Mouse (Mus musculus): Measurements from ENCODE around the gene Grhpr. TPM values are rescaled to one million over a fixed set of nuclear protein-coding genes. Genes with fewer than 3 reads are reported as not detected.

Gene Grhpr
- total and polyA plus RNA-seq, 3 experiments: 27.3 to 76.4 TPM; not detected in 1

- no peak overlapping the region for H3K27ac ChIP-seq (ENCODE audit: control insufficient read depth, low read depth, low read length)
- no peaks in the 10 kb centered on the region; a peak in 1 of 4 replicates for H3K4me1 ChIP-seq (ENCODE audit: control insufficient read depth in 1 of 2, insufficient read depth in 2 of 2, low read length in 2 of 2)
- H3K9me3 ChIP-seq (replicated peaks; ENCODE audit: insufficient read depth, low read length): no peaks in the 10 kb centered on the region
- TF ChIP-seq TAL1 (IDR thresholded peaks at IDR 0.05; ENCODE audit: low read length) (no peak), ZC3H11A (IDR thresholded peaks at IDR 0.05; ENCODE audit: low read depth, low read length) (no peak), TBP (IDR thresholded peaks at IDR 0.05; ENCODE audit: low read depth, low read length) (no peak), MYB (IDR thresholded peaks at IDR 0.05; ENCODE audit: low read depth, low read length) (no peak), MAZ (IDR thresholded peaks at IDR 0.05; ENCODE audit: low read depth, low read length) (no peak), EP300 (IDR thresholded peaks at IDR 0.05; ENCODE audit: low read depth in 1 of 2, low read length in 2 of 2) (no peak), TCF12 (IDR thresholded peaks at IDR 0.05; ENCODE audit: low read depth, low read length) (no peak), ZMIZ1 (IDR thresholded peaks at IDR 0.05; ENCODE audit: low read depth, low read length) (no peak), JUND (IDR thresholded peaks at IDR 0.05; ENCODE audit: low read depth, low read length) (no peak), CTCF (IDR thresholded peaks at IDR 0.05 in 2 of 3, conservative IDR thresholded peaks at IDR 0.05 in 1 of 3; ENCODE audit: control insufficient read depth in 1 of 3, insufficient read depth in 1 of 3, low read depth in 2 of 3, low read length in 3 of 3, poor library complexity in 1 of 3, severe bottlenecking in 1 of 3) (no peak), E2F4 (IDR thresholded peaks at IDR 0.05; ENCODE audit: borderline replicate concordance, low read depth, low read length) (no peak)
- peaks cover 0 to 1% of the 10 kb centered on the region in 2 experiments; a peak in 2 of 4 replicates for H3K27me3 ChIP-seq (ENCODE audit: control insufficient read depth in 1 of 2, insufficient read depth in 2 of 2, low read length in 2 of 2)
- no peak overlapping the region for H3K4me3 ChIP-seq (ENCODE audit: control insufficient read depth in 1 of 2, insufficient read depth in 1 of 2, low read depth in 2 of 2, low read length in 2 of 2)
- H3K36me3 ChIP-seq (ENCODE audit: control insufficient read depth in 1 of 2, insufficient read depth in 2 of 2, low read length in 2 of 2): no peaks in the 10 kb centered on the region; a peak in 1 of 4 replicates
- H3K79me2 ChIP-seq (ENCODE audit: control insufficient read depth, insufficient read depth, low read length, poor library complexity): no peaks in the 10 kb centered on the region
- no peak for DNase-seq (ENCODE audit: low read depth, low spot score)
- no peak overlapping the region for H3K9ac ChIP-seq (ENCODE audit: control insufficient read depth, low read depth, low read length, poor library complexity, severe bottlenecking)
These were observed 18.0 kb upstream of the Grhpr start for GRCm38 (mm10) chr4:44963156-44963555.

GRCm38 (mm10) chr4:44965175-44965574 is 16.0 kb upstream of the Grhpr start:
- no peak overlapping the region for H3K4me3 ChIP-seq (ENCODE audit: control insufficient read depth in 1 of 2, insufficient read depth in 1 of 2, low read depth in 2 of 2, low read length in 2 of 2)
- H3K27ac ChIP-seq (ENCODE audit: control insufficient read depth, low read depth, low read length): no peak overlapping the region
- no peaks in the 10 kb centered on the region for H3K79me2 ChIP-seq (ENCODE audit: control insufficient read depth, insufficient read depth, low read length, poor library complexity)
- H3K9ac ChIP-seq (ENCODE audit: control insufficient read depth, low read depth, low read length, poor library complexity, severe bottlenecking): no peak overlapping the region
- no peaks in the 10 kb centered on the region; a peak in 1 of 4 replicates for H3K4me1 ChIP-seq (ENCODE audit: control insufficient read depth in 1 of 2, insufficient read depth in 2 of 2, low read length in 2 of 2)
- TF ChIP-seq SMC3 (IDR thresholded peaks at IDR 0.05; ENCODE audit: low read depth, low read length) (no peak), POLR2AphosphoS5 (IDR thresholded peaks at IDR 0.05; ENCODE audit: borderline replicate concordance, low read depth, low read length) (no peak), EP300 (IDR thresholded peaks at IDR 0.05; ENCODE audit: low read depth in 1 of 2, low read length in 2 of 2) (no peak), JUND (IDR thresholded peaks at IDR 0.05; ENCODE audit: low read depth, low read length) (no peak), ZC3H11A (IDR thresholded peaks at IDR 0.05; ENCODE audit: low read depth, low read length) (no peak), BHLHE40 (IDR thresholded peaks at IDR 0.05; ENCODE audit: borderline replicate concordance, low read depth, low read length) (no peak), POLR2A (IDR thresholded peaks at IDR 0.05; ENCODE audit: control insufficient read depth in 1 of 2, insufficient read depth in 1 of 2, low read depth in 1 of 2, low read length in 2 of 2, poor library complexity in 1 of 2) (no peak), HCFC1 (IDR thresholded peaks at IDR 0.05; ENCODE audit: low read depth, low read length) (no peak), CHD1 (IDR thresholded peaks at IDR 0.05; ENCODE audit: low read depth, low read length) (no peak), USF2 (IDR thresholded peaks at IDR 0.05; ENCODE audit: borderline replicate concordance in 1 of 2, insufficient read depth in 1 of 2, low read depth in 1 of 2, low read length in 2 of 2) (no peak), ELF1 (IDR thresholded peaks at IDR 0.05; ENCODE audit: low read depth, low read length) (no peak), CHD2 (IDR thresholded peaks at IDR 0.05; ENCODE audit: low read length) (no peak), NELFE (IDR thresholded peaks at IDR 0.05; ENCODE audit: low read depth, low read length) (no peak)
- no peaks in the 10 kb centered on the region for H3K9me3 ChIP-seq (replicated peaks; ENCODE audit: insufficient read depth, low read length)
- DNase-seq (ENCODE audit: low read depth, low spot score): no peak
- H3K27me3 ChIP-seq (ENCODE audit: control insufficient read depth in 1 of 2, insufficient read depth in 2 of 2, low read length in 2 of 2): peaks cover 0 to 1% of the 10 kb centered on the region in 2 experiments; a peak in 2 of 4 replicates
- no peaks in the 10 kb centered on the region; a peak in 1 of 4 replicates for H3K36me3 ChIP-seq (ENCODE audit: control insufficient read depth in 1 of 2, insufficient read depth in 2 of 2, low read length in 2 of 2)

Measured in MEL (cell line).